Mouse (Mus musculus) cerebellum, postnatal 14 days (tissue): ENCODE measurements at regions not wholly inside any gene's neighbourhood (a gene's known extent, or its start where the extent isn't known, plus 50 kb on each side); places are given as distances from the start of the nearest gene placed in this dataset.

Source experiments
- DNase-seq, 2 experiments: peaks; one replicate each; pipeline ENCODE4 v3.0.0; 2021; ENCODE audit warnings: mixed read lengths in 2 of 2

DNA sequence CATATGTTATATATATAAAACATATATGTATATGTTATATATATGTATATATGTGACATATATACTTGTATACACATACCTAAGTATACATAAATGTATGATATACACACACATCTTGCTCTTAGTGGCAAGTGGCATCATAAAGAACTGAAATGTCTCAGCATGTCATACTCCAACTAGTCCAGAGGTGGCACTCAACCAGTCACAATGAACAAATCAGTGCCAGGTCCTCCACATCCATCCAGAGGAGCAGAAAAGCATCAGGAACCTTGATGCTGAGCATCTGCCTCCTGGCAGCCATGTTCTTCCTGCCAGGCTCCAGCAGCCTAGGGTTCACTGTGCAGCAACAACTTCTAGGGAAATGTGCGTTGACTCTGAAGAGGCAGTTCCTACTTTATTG lies 405.2 kb upstream of the Mki67 start:
- DNase-seq, result no peak

DNA sequence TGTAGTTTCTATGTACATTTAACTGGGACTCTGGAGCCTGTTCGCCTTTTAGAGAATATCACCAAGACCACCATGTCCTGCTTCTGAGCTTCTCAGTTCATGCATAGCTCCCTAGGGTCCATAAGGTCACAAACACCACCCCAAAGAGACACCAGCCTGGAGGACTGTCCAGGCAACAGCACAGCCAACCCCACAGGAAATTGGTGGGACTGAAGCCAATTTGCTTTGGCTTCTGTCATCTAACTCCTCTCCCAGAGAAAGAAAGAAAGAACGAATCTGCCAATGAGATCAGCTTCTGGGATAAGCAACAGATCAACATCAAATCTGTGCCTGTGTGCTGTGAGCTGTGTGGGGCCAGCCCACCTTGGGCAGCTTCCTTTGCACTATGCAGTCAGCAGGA lies 408.6 kb upstream of the Mki67 start:
- peak in 1 of 2 experiments; percentile 21 for DNase-seq

DNA sequence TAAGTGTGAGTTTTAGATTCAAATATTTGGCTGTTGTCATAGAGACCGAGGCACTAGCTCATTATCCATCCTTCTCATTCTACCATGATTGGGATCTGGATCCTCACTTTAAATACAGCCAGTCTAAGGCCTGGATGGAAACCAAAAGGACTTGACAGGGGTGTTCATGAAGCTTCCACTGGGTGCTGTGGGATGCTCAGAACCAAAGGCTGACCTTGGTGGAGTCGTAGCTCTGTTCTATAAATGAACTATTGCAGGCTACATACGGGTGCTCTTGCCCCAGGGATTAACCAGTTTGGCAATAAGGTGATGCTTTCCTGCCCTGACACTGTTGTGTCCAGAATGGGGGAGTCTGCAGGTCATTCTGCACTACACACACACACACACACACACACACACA lies 410.2 kb upstream of the Mki67 start:
- no peak for DNase-seq

DNA sequence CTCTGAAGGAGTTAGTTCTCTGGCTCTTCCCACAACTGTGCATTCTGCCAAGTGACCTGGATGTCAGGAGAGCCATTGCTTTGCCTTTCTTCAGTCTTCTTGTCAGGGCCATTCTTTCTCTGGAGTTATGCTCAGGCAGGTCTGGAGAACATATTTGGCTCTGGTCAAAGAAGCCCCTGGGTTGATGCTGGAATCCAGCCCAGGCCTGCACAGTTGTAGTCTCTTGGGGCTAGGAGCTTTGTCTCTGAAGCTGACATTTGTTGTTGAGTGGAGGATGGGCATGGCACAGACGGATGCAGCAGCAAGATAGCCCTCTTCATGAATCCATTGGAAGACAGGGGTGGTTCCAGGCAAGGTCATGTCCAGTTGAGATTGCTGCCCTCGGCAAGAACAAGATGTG lies 411.4 kb upstream of the Mki67 start:
- DNase-seq, result peak in 1 of 2 experiments; percentile 23

DNA sequence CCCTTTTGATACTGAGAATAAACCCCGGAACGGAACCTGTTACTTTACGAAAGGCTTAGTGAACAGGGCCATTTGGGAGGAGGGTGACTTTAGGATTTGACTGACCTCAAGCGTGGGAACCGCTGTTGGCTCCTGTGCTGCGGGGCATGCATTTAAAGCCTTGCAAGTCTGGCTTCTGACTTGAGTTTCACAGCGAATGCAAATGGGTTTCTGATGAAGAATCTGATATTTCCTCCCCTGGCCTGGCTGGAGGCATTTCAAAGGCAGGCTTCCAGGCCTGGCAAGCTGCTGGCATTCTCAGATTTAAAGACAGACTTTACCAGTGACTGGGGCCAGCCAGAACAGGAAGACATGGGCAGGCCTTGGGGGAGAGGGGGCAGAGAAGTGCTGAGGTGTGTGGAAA lies 413.6 kb upstream of the Mki67 start:
- peak; percentile 50 to 61 for DNase-seq

DNA sequence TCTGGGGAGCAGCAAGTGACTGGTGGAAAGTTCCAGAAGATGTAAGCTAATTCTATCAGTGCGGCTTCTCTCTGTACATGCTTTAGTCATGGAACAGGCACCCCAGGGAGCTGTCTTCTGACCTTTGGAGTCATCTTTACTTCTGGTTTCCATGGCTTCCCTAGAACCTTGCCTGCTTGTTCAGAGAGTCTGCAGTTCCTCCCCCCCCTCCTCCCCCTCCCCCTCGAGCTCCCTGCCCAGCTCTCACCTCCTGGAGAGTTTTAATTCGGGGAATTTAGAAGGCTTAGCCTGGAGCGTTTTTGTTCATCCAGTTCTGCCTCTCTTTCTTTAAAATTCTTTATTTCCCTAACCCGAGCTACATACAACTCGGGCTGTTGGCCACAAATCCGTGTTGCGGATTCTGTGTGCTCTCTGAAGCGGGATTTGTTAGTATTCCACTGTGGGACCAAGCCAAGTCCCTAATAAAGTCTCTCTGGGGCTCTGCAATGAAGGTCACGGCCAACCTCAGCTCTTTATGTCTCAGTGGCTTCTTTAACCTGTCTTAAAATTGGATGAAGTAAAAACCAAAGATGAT lies 414.6 kb upstream of the Mki67 start:
- no peak for DNase-seq

DNA sequence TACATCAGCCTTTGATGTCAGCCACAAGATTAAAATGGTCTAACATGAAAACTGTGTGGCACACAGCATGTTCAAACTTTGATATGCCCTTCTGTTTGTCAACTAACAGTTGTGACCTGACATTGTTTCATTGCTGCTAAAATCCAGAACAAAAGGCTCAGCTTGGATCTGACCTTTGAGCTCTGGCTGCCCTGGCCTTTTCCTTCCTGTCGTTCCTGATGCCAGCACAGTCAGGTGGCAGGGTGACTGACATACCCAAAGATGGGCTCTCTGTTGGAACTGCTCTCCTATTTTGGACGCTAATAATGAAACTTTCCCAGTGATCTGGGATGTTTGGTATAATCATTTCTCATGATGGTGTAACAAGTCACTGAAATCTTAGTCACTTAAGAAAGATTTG lies 416.8 kb upstream of the Mki67 start:
- DNase-seq, result no peak

DNA sequence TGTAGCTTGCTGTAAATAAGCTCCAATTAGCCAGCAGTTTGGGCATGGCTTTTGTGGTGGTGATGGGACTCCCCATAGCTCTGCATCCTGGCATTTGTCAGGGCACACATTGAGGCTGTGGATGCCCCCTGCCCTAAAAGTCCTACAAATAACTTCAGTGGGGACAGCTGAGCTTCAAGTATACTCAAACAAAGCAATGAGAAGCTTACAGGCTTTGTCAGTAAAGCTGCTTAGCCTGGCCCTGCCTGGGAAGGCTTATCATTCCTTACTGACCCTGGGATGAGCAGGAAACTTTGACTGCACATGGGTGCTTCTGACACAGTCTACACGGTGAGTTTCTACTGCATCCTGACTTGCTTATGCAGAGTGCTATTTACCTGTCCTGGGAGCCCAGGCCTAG lies 420.5 kb upstream of the Mki67 start:
- no peak for DNase-seq

DNA sequence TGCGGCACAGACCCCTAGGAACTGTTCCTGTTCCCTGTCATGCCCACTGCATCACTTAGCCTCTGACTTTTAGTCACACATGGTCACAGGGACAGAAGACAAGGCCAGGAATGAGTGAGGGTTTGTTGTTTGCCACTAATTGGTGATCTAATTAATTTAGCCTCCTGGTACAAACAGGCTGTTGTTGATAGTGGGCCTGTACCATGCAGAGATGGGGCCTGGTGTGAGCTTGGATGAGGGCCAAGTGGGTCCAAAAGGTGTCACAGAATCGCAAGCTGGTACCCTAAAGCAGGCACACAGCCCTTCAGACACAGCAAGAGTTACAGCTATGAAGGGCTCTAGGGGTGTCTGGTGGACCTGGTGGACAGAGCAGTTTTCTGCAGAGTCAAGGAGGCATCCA lies 421.2 kb upstream of the Mki67 start:
- DNase-seq, result no peak

DNA sequence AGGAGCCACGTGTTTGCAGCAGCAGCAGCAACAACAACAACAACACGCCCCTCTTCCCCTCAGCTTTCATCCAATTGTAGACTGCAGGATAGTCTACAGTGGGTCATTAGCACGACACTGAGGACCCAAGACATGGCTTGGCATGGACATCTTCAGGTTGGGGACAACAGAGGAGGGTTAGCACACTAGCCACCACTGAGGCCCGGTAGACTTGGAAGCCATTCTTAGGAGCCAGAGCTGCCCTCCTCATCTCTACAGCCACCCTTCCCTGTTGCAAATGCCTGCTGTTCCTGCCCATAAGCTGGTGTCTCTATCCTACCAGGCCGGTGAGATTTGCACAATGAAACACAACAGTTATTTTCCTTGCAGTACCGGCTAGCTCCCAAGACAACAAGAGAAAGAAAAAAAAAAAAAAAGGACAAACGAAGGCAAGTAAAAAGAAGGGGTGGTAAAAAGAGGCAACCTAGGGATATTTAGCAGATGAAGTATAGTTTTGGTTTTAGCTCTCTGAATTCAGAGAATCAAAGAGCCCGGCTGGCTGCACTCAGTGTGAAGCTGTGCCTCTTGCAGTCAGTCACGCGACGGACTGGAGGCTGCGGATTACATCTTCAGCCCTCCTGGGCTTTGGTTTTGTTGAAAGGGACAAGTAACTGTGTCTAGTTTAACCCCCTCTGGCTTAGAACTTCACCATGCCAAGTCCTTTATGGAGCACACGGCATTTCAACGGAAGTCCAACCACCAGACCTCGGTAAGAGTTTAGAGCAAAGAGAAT lies 421.9 kb upstream of the Mki67 start:
- no peak for DNase-seq

DNA sequence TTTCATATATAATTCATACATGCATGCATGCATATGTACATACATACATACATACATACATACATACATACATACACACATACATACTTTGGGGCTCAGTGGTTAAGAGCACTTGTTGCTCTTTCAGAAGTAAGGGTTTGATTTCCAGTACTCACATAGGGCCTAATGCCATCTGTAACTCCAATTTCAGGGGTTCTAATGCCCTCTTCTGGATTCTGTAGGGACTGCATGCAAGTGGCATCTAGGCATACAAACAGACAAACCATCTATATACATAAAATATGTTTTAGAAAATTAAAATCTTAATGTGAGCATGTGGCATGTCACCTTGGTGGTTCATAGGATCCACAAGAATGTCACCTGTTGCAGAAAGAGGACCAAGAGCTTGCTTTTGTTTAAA lies 426.7 kb upstream of the Mki67 start:
- DNase-seq, result no peak

DNA sequence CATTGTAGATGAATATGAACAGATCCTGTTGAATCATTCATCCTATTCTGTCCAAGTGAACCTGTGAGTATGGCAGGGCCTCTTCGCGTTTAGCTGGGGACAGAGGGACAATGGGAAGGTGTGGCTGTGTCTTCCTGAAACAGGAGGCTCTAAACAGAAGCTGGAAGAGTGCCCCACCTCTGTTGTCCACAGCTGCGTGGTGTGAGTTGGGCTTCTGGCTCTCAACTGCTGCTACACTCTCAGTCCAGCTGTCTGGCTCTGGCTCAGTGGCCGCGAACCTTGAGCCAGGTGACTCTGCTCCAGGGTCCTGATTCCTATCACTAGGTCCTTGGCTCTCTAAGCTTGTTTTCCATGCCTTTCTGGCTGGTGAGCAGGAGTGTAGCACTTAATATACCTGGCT lies 434.0 kb upstream of the Mki67 start:
- no peak for DNase-seq

DNA sequence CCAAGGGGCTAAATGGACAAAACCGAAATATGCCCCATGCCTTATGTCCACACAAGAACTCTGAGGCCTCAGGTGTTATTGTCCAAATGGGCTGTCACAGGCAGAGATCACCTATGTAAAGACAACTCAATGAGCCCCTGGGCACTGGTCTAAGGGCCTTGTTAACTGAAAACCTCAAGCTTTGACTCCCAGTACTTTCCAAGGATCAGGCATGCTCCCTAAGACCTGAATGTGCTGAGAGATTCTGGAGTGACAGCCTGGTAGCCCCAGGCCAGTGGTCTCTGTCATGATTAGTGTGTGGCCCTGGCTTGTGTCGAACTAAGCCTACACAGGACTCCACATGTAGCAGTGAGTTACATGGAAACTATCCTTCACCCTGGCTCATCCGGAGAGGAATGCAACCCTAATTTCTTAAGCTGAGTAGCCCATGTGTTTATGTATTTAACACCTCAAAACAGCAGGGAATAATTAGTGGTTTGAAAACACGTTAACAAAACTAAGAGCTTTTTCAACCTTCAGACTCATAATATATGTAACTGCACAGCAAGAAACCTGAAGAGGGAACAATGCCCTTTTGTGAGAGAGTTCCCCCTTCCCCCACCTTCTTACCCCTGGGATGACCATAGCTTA lies 435.3 kb upstream of the Mki67 start:
- no peak for DNase-seq

DNA sequence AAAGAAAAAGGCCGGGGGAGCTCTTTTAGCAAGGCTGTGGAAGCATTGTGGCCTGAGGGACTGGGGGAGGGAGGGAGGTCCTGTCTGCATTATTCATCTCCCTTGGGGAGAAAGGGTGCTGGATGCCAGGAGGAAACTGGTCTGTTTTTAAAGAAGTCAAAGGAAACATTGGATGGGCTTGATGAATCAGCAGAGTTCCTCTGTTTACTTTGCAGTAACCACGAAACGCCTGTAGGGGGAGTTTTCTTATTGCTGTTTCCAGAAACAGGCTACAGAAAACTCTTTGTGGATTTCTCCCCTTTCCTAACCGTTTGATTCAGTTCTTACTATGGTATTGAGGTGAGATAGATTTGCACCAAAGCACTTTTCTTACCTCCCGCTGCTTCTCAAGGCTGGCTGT lies 436.3 kb upstream of the Mki67 start:
- peak; percentile 62 to 77 for DNase-seq

DNA sequence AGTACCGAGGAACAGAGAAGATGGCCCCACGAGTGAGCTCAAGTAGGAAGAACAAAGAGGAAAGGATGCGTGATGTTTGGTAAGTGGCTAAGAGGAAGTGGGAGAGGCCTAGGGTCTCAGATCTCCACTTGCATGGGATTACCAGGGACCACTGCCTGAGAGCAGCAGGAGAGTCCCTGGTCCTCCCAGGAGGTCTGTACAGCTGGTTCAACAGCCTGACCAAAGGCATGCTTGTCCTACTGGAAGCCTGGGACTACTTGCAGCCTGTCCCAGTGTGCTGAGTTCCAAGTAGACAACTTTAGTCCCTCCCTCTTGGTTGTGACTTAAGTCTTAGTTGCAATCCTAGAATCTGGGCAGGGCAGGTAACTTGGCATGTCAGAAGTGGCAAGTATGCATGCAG lies 437.5 kb upstream of the Mki67 start:
- DNase-seq, result no peak

DNA sequence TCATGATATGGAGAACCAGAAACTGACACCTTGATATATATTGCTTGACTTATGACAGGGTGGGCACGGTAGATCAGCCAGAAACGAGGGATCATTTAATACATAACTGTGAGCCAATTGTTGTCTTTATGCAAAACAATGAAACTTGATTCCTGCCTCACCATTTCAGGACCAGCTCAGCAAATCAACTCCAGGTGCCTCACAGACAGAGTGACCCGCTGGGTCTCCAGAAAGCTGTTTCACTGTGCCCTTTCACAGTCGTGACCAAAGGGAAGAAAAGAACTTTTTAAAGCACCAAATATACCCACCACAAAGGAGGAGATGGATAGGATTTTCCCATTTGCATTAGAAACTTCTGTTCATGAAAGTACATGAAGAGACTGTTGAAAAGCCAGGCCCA lies 443.0 kb upstream of the Mki67 start:
- DNase-seq, result no peak

DNA sequence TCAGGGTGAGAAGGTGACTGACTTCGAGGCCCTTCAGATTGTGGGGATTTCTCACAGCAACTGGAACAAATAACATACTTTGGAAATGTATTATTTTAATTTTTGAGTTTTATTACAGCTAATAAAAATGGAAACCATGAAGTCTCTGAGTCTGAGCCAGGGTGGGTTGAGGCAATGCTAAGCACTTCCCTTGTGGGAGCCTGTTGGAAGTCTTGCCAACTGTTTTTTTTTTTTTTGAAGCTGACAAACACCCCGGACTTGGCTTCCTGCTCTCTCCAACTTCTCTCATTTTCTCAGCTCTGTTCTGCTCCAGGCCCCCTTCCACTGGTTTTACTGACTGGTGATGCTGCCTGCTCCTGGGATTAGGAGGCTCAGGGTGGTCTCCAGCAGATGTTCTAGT lies 445.4 kb upstream of the Mki67 start:
- DNase-seq, result no peak

DNA sequence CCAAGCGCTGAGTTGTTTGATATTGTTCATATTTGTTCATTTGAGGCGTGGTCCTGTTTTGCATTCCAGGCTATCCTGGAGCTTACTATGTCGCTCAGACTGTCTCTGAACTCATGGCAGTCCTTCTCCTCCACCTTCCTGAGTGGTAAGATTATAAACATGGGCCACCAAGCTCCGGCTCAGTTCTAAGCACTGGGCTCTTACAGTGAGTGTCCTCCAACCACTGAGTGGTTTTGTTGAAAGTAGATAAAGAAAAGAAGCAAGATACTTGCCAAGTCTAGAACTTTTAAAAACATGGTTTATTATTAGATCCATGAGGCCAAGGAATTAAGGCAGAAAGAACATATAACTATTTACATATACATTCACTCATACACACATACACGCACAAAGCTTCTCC lies 448.7 kb upstream of the Mki67 start:
- no peak for DNase-seq

DNA sequence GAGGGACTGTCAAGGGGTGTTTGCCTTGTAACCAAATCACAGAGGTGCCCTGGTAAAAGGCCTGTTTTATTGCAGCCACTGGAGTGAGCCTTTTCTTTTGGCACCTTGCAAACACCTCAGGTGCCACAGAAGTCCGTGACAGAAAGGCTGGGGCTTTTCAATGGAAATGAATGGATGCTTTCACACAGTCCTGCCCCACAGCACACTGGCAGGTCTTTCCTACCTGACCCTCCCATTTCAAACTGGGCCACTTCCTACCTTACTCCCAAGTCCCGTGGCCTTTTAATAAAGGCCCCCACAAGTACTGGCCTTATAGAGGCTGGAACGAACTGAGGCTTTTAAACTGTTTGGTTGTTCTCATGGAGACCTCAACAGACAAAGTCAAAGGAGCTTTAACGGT lies 453.1 kb upstream of the Mki67 start:
- no peak for DNase-seq

DNA sequence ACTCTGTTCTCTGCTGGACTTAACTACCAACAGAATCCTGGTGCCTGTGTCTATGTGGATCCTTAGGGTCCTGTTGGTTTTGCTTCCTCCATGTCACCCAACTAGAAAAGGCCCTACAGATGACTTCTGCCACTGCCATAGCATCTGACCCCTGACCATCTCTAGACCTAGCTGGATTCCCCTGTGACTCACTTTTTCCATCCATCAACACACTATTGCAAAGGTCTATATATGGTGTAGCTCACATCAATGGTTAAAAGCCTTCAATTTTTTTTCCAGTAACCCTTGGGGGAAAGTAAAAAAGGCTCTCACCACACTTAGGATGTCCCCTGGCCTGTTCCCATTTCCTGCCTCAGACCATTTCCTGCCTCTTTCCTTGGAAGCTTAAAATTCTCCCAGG lies 460.2 kb upstream of the Mki67 start:
- DNase-seq, result no peak

DNA sequence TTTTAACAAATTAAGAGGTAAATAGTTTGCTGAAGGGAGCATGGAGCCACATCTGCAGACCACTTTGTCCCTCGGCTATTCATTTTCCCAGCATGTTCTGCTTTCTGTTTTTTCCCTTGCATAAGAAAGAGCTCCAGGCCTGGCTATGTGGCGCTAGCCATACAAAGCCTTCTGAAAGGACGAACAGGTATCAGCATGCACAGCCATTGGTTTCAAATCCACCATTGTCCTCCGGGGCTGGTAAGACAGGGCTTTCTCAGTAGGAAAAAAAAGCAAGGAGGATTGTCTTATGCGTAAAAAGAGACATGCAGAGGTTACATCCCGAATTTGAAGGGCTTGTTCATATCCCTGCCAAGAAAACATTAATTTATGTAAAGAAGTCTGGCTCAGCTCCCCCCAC lies 464.8 kb upstream of the Mki67 start:
- DNase-seq, result no peak

DNA sequence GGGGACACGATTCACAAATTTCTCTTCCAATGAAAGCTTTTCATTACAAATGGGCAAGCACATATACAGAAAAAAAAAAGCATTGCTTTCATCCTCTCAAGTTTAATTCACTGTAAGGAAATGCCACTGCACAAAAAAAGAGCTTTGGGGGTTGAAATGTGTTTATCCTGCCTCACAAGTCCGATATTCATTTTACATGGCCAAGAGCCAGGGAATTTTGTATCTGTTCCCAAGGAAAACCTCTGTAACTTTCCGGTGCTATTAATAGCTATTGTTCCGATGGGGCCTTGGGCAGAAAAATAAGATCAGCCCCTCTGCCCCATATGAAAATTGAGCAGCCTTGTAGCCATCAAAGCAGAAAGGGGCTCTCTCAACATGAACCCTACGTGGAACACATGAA lies 465.9 kb upstream of the Mki67 start:
- DNase-seq, result no peak

DNA sequence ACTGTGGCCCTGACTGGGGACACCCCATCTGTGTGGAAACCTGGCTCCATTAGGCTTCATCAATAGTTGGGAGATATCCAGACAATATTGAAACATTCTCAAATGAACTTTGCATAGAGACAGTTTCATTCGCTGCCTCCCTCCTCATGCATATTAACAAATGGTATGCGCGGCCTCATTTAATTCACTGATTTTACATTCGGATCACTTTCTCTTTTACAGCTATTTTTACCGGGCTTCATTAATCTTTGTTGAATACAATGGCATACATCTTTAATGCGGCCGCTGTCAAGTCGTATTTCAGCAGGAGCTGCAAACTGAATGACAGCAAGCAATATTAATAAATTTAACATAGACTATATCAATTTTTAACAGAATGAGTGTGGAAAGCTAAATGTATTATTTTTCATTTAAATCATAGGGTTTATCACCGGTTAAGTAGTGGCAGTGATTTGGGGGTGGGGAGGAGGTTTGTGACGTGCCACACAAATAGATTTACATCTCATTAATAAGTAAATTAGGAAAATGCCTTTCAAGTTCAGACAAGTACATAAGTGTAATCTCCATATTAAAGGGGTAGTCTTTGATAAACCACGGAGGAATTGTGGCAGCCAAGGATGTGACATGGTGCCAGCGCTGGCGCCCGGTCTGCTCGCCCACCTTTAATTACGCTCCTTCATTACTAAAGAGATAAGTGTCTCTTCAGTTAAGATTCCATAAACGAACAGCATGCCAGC lies 480.4 kb upstream of the Mki67 start:
- no peak for DNase-seq

DNA sequence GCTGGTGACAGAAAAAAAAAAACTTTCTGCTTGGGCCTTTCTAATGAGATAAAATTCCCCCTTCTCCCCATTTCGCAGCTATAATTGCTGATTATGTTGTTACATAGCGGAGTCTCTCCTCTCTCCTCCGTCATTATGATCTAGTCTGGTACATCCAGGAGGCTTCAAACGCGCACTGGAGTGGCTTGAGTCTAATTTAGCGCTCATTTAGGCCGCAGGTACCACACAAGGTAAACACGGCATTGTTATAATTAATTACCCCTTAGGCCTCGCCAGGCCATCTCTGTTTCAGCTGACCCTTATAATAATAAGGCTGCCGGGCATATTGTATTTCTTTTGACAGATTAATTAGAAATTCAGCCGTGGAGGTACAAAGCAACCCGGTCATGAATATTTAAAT lies 492.7 kb upstream of the Mki67 start:
- DNase-seq, result no peak
